Mouse (Mus musculus): ENCODE data around the gene Ubxn7. TPM values are rescaled to one million over a fixed set of nuclear protein-coding genes. Genes with fewer than 3 reads are reported as not detected.
A peak's percentile ranks its signal among the peaks of the same experiment; 100 is the strongest.

The Ubxn7 gene
- polyA plus RNA-seq, 1 experiment from 2014 or later = 22.1 TPM

- Histone ChIP-seq H3K9ac (ENCODE audit: low read length) (no peak overlapping the region), H3K4me3 (replicated peaks; ENCODE audit: low read length) (no peak overlapping the region), H3K36me3 (ENCODE audit: control insufficient read depth, insufficient read depth, low read length) (peaks cover 8% of the 10 kb centered on the region; the same call in 1 of the 2 replicates), H3K27ac (ENCODE audit: low read length) (peak overlapping the region; percentile 22; the same call in 1 of the 2 replicates), H3K27me3 (ENCODE audit: control insufficient read depth, insufficient read depth, low read length) (no peaks in the 10 kb centered on the region), H3K4me2 (ENCODE audit: low read depth, low read length) (no peak overlapping the region), H3K4me1 (ENCODE audit: control insufficient read depth, insufficient read depth, low read length) (no peaks in the 10 kb centered on the region), H3K9me3 (replicated peaks; ENCODE audit: control insufficient read depth, low read length) (no peaks in the 10 kb centered on the region)
- no peak for ATAC-seq (ENCODE audit: insufficient read depth, low FRiP score)
- 62% methylated on average over 6 of the region's 6 CpGs for WGBS
Measured at GRCm38 (mm10) chr16:32395679-32396540, 63.9 kb downstream of the Ubxn7 start.

GRCm38 (mm10) chr16:32396541-32396835 is 64.4 kb downstream of the Ubxn7 start:
- Histone ChIP-seq H3K4me2 (ENCODE audit: low read depth, low read length) (no peak overlapping the region), H3K9me3 (replicated peaks; ENCODE audit: control insufficient read depth, low read length) (no peaks in the 10 kb centered on the region), H3K4me3 (replicated peaks; ENCODE audit: low read length) (no peak overlapping the region), H3K9ac (ENCODE audit: low read length) (no peak overlapping the region), H3K27ac (ENCODE audit: low read length) (peak overlapping the region; percentile 22; the same call in 1 of the 2 replicates), H3K36me3 (ENCODE audit: control insufficient read depth, insufficient read depth, low read length) (peaks cover 8% of the 10 kb centered on the region; the same call in 1 of the 2 replicates), H3K27me3 (ENCODE audit: control insufficient read depth, insufficient read depth, low read length) (no peaks in the 10 kb centered on the region), H3K4me1 (ENCODE audit: control insufficient read depth, insufficient read depth, low read length) (no peaks in the 10 kb centered on the region)
- WGBS = 46% methylated on average over 3 of the region's 3 CpGs
- ATAC-seq (ENCODE audit: insufficient read depth, low FRiP score) = no peak

- Histone ChIP-seq H3K9me3 (replicated peaks; ENCODE audit: control insufficient read depth, low read length) (no peaks in the 10 kb centered on the region), H3K9ac (ENCODE audit: low read length) (no peak overlapping the region), H3K36me3 (ENCODE audit: control insufficient read depth, insufficient read depth, low read length) (peaks cover 1% of the 10 kb centered on the region; the same call in 1 of the 2 replicates), H3K4me3 (replicated peaks; ENCODE audit: low read length) (no peak overlapping the region), H3K4me2 (ENCODE audit: low read depth, low read length) (no peak overlapping the region), H3K4me1 (ENCODE audit: control insufficient read depth, insufficient read depth, low read length) (no peaks in the 10 kb centered on the region), H3K27me3 (ENCODE audit: control insufficient read depth, insufficient read depth, low read length) (no peaks in the 10 kb centered on the region), H3K27ac (ENCODE audit: low read length) (no peak overlapping the region)
- WGBS = 73% methylated on average over 3 of the region's 3 CpGs
- no peak for ATAC-seq (ENCODE audit: insufficient read depth, low FRiP score)
Measured at GRCm38 (mm10) chr16:32398206-32398605, 66.1 kb downstream of the Ubxn7 start.

GRCm38 (mm10) chr16:32400267-32400666 is 68.2 kb downstream of the Ubxn7 start, which contains the start of gene Tm4sf19:
Gene Tm4sf19, plus strand, starts transcription at chr16:32400506.
- Histone ChIP-seq H3K27ac (ENCODE audit: low read length) (no peak within 1 kb of the TSS), H3K9me3 (replicated peaks; ENCODE audit: control insufficient read depth, low read length) (no peaks in the 10 kb centered on the region), H3K4me3 (replicated peaks; ENCODE audit: low read length) (no peak within 1 kb of the TSS), H3K4me1 (ENCODE audit: control insufficient read depth, insufficient read depth, low read length) (no peaks in the 10 kb centered on the region), H3K27me3 (ENCODE audit: control insufficient read depth, insufficient read depth, low read length) (no peaks in the 10 kb centered on the region), H3K9ac (ENCODE audit: low read length) (no peak within 1 kb of the TSS), H3K36me3 (ENCODE audit: control insufficient read depth, insufficient read depth, low read length) (no peaks in the 10 kb centered on the region), H3K4me2 (ENCODE audit: low read depth, low read length) (no peak within 1 kb of the TSS)
- no peak for ATAC-seq (ENCODE audit: insufficient read depth, low FRiP score)
- 57% methylated on average over 7 of the region's 7 CpGs for WGBS

GRCm38 (mm10) chr16:32401335-32401965 is 69.4 kb downstream of the Ubxn7 start:
- Histone ChIP-seq H3K4me2 (ENCODE audit: low read depth, low read length) (no peak overlapping the region), H3K27me3 (ENCODE audit: control insufficient read depth, insufficient read depth, low read length) (no peaks in the 10 kb centered on the region), H3K36me3 (ENCODE audit: control insufficient read depth, insufficient read depth, low read length) (no peaks in the 10 kb centered on the region), H3K27ac (ENCODE audit: low read length) (no peak overlapping the region), H3K4me3 (replicated peaks; ENCODE audit: low read length) (no peak overlapping the region), H3K4me1 (ENCODE audit: control insufficient read depth, insufficient read depth, low read length) (no peaks in the 10 kb centered on the region), H3K9me3 (replicated peaks; ENCODE audit: control insufficient read depth, low read length) (no peaks in the 10 kb centered on the region), H3K9ac (ENCODE audit: low read length) (no peak overlapping the region)
- no peak for ATAC-seq (ENCODE audit: insufficient read depth, low FRiP score)
- WGBS = 63% methylated on average over 9 of the region's 9 CpGs

- Histone ChIP-seq H3K4me1 (ENCODE audit: control insufficient read depth, insufficient read depth, low read length) (no peaks in the 10 kb centered on the region), H3K4me3 (replicated peaks; ENCODE audit: low read length) (no peak overlapping the region), H3K4me2 (ENCODE audit: low read depth, low read length) (no peak overlapping the region), H3K27me3 (ENCODE audit: control insufficient read depth, insufficient read depth, low read length) (no peaks in the 10 kb centered on the region), H3K9ac (ENCODE audit: low read length) (no peak overlapping the region), H3K27ac (ENCODE audit: low read length) (no peak overlapping the region), H3K36me3 (ENCODE audit: control insufficient read depth, insufficient read depth, low read length) (no peaks in the 10 kb centered on the region), H3K9me3 (replicated peaks; ENCODE audit: control insufficient read depth, low read length) (no peaks in the 10 kb centered on the region)
- no peak for ATAC-seq (ENCODE audit: insufficient read depth, low FRiP score)
- 81% methylated on average over 3 of the region's 3 CpGs for WGBS
Measured at GRCm38 (mm10) chr16:32402818-32403217, 70.8 kb downstream of the Ubxn7 start.

- no peak overlapping the region for H3K27ac ChIP-seq (ENCODE audit: low read length)
- H3K36me3 ChIP-seq (ENCODE audit: control insufficient read depth, insufficient read depth, low read length) = no peaks in the 10 kb centered on the region
- H3K27me3 ChIP-seq (ENCODE audit: control insufficient read depth, insufficient read depth, low read length) = no peaks in the 10 kb centered on the region
- 92% methylated on average over 9 of the region's 9 CpGs for WGBS
- no peak for ATAC-seq (ENCODE audit: insufficient read depth, low FRiP score)
- H3K4me2 ChIP-seq (ENCODE audit: low read depth, low read length) = no peak overlapping the region
- no peak overlapping the region for H3K9ac ChIP-seq (ENCODE audit: low read length)
- no peak overlapping the region for H3K4me3 ChIP-seq (replicated peaks; ENCODE audit: low read length)
- no peaks in the 10 kb centered on the region for H3K4me1 ChIP-seq (ENCODE audit: control insufficient read depth, insufficient read depth, low read length)
- H3K9me3 ChIP-seq (replicated peaks; ENCODE audit: control insufficient read depth, low read length) = no peaks in the 10 kb centered on the region
Measured at GRCm38 (mm10) chr16:32405716-32406115, 73.7 kb downstream of the Ubxn7 start.

- no peak for ATAC-seq (ENCODE audit: insufficient read depth, low FRiP score)
- Histone ChIP-seq H3K9me3 (replicated peaks; ENCODE audit: control insufficient read depth, low read length) (no peaks in the 10 kb centered on the region), H3K9ac (ENCODE audit: low read length) (no peak overlapping the region), H3K4me2 (ENCODE audit: low read depth, low read length) (no peak overlapping the region), H3K36me3 (ENCODE audit: control insufficient read depth, insufficient read depth, low read length) (no peaks in the 10 kb centered on the region), H3K27me3 (ENCODE audit: control insufficient read depth, insufficient read depth, low read length) (no peaks in the 10 kb centered on the region), H3K27ac (ENCODE audit: low read length) (no peak overlapping the region), H3K4me3 (replicated peaks; ENCODE audit: low read length) (no peak overlapping the region), H3K4me1 (ENCODE audit: control insufficient read depth, insufficient read depth, low read length) (no peaks in the 10 kb centered on the region)
- WGBS = 72% methylated on average over 6 of the region's 6 CpGs
Measured at GRCm38 (mm10) chr16:32406671-32407070, 74.6 kb downstream of the Ubxn7 start.

- no peaks in the 10 kb centered on the region for H3K4me1 ChIP-seq (ENCODE audit: control insufficient read depth, insufficient read depth, low read length)
- H3K9ac ChIP-seq (ENCODE audit: low read length) = no peak overlapping the region
- H3K27me3 ChIP-seq (ENCODE audit: control insufficient read depth, insufficient read depth, low read length) = no peaks in the 10 kb centered on the region
- 72% methylated on average over 10 of the region's 10 CpGs for WGBS
- no peaks in the 10 kb centered on the region for H3K36me3 ChIP-seq (ENCODE audit: control insufficient read depth, insufficient read depth, low read length)
- no peak overlapping the region for H3K4me2 ChIP-seq (ENCODE audit: low read depth, low read length)
- ATAC-seq (ENCODE audit: insufficient read depth, low FRiP score) = no peak
- no peak overlapping the region for H3K27ac ChIP-seq (ENCODE audit: low read length)
- no peak overlapping the region for H3K4me3 ChIP-seq (replicated peaks; ENCODE audit: low read length)
- H3K9me3 ChIP-seq (replicated peaks; ENCODE audit: control insufficient read depth, low read length) = no peaks in the 10 kb centered on the region
Measured at GRCm38 (mm10) chr16:32407730-32408129, 75.7 kb downstream of the Ubxn7 start.

Measured in stomach, embryonic 16.5 days (tissue).